Mouse (Mus musculus) forebrain, embryonic 15.5 days (tissue): ENCODE results near the gene Vsx2. TPM values are rescaled to one million over a fixed set of nuclear protein-coding genes. Genes with fewer than 3 reads are reported as not detected.
A peak's percentile ranks its signal among the peaks of the same experiment; 100 is the strongest.

ENCODE experiments used
- ATAC-seq: fragments of 200-750 bp; cut with Nextera tagmentation; replicated peaks from 2 replicates; pipeline ENCODE4 v1.8.0; 2017; ENCODE audit warnings: mild to moderate bottlenecking, moderate TSS enrichment, moderate library complexity
- H3K27ac ChIP-seq: fragments of 300-500 bp; sonication (generic); replicated peaks from 2 replicates; pipeline ENCODE4 v1.5.1; 2015; ENCODE audit warnings: mild to moderate bottlenecking, inconsistent platforms
- H3K27me3 ChIP-seq: fragments of 300-500 bp; sonication (generic); 2 replicates; pipeline ENCODE4 v1.6.1; 2015; ENCODE audit warnings: inconsistent platforms
- H3K36me3 ChIP-seq: fragments of 300-500 bp; sonication (generic); 2 replicates; pipeline ENCODE4 v1.6.1; 2015; ENCODE audit warnings: mild to moderate bottlenecking, inconsistent platforms
- H3K4me1 ChIP-seq: fragments of 300-500 bp; sonication (generic); 2 replicates; pipeline ENCODE4 v1.6.1; 2015; ENCODE audit warnings: inconsistent platforms
- H3K4me2 ChIP-seq: fragments of 300-500 bp; sonication (generic); replicated peaks from 2 replicates; pipeline ENCODE4 v1.6.1; 2015; ENCODE audit warnings: mild to moderate bottlenecking, inconsistent platforms
- H3K4me3 ChIP-seq: fragments of 300-500 bp; sonication (generic); 2 replicates; pipeline ENCODE4 v1.5.1; 2015; ENCODE audit warnings: mild to moderate bottlenecking, inconsistent platforms
- H3K9ac ChIP-seq: fragments of 300-500 bp; sonication (generic); replicated peaks from 2 replicates; pipeline ENCODE4 v1.6.1; 2015; ENCODE audit warnings: mild to moderate bottlenecking, inconsistent platforms
- H3K9me3 ChIP-seq: fragments of 300-500 bp; sonication (generic); 2 replicates; pipeline ENCODE4 v1.6.1; 2016; ENCODE audit warnings: inconsistent platforms
- WGBS: fragments of 180-500 bp; shearing (Covaris S2); methylation state at CpG from one replicate; pipeline ENCODE4 v1.1.7; 2015; ENCODE audit warnings: mixed read lengths; 5-methylcytosine and 5-hydroxymethylcytosine counted together
- polyA plus RNA-seq: library from polyadenylated mRNA; unstranded; fragments of >200 nt; fragmentation: Nextera tagmentation; extraction: Ambion mirVana; gene quantifications from 2 replicates; pipeline ENCODE4 v1.2.1, GENCODE M21; 2015

The Vsx2 gene
- polyA plus RNA-seq, 1 experiment from 2014 or later = 0.05 TPM

DNA sequence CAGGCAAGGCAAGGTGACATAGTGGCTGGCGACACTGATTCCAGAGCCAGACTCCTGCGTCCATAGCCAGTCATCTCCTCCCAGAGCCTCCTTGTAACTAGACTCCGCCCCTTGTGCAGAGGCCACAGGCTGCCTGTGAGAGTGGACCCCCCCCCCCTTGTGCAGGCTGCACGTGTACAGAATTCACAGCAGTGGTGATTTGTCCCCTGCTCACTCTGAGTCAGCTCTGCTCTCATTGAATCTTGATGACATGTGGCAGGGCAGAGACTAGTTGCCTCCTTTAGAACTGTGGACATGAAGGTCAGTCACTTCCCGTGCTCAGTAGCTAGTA lies 8.8 kb downstream of the Vsx2 start:
- 38% methylated on average over 5 of the region's 5 CpGs for WGBS
- ATAC-seq = no peak; the same call in 1 of the 2 replicates
- Histone ChIP-seq H3K9me3 (no peaks in the 10 kb centered on the region), H3K4me1 (no peaks in the 10 kb centered on the region), H3K27ac (no peak overlapping the region), H3K4me3 (no peak overlapping the region), H3K27me3 (peaks cover 15% of the 10 kb centered on the region), H3K36me3 (no peaks in the 10 kb centered on the region), H3K4me2 (no peak overlapping the region), H3K9ac (no peak overlapping the region)

GRCm38 (mm10) chr12:84581285-84581684 lies 11.7 kb downstream of the Vsx2 start:
- Histone ChIP-seq H3K27ac (no peak overlapping the region), H3K9me3 (no peaks in the 10 kb centered on the region), H3K4me2 (no peak overlapping the region), H3K4me3 (no peak overlapping the region), H3K4me1 (no peaks in the 10 kb centered on the region), H3K9ac (no peak overlapping the region), H3K27me3 (no peaks in the 10 kb centered on the region), H3K36me3 (no peaks in the 10 kb centered on the region)
- no peak for ATAC-seq
- WGBS = 92% methylated on average over 2 of the region's 2 CpGs

DNA sequence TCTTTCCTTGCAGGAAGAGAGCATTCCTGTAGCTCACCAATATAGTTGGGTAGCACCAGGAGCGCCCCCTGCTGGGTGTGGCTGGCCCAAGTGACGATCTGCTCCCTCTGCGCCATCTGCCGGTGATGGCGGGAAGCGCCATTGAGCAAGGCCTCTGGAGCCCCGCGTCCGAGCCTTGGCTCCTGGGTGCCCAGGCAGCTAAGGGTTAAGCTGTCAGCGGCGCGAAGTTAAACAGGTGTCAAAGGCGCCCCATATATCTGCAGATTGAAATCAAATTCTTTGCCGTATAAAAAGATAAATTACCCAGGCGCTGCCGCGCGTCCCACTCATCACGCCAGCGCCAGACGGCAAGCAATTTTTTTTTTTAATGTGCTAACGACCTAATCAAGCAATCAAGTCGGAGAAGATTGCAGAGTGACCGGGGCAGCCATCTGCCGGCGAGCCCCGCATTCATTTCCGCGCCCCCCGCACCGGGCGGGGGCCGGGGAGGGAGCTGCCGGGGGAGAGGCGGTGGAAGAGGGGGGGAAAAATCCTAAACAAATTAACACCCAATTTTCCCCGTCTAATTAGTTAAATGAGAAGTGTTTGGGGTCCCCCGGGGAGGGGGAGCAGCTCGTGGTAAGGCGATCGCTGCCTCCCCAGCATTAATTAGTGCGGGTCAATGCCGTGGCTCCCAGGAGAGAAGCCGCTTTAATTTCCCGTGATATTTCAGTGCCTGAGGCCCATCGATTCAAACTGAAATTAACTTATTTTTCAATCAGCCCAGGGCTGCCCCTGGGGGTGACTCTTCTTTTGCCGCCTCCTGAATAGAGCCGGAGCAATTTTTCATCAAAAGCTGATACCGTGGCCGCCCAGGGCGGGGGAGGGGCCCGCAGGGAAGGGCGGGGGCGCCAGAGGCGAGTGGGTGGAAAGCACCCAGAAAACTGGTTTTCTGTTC lies 20.5 kb downstream of the Vsx2 start:
- Histone ChIP-seq H3K4me3 (peak overlapping the region; percentile 49), H3K9me3 (no peaks in the 10 kb centered on the region), H3K27me3 (no peaks in the 10 kb centered on the region), H3K4me1 (peaks cover 11% of the 10 kb centered on the region), H3K9ac (peak overlapping the region; percentile 64), H3K36me3 (no peaks in the 10 kb centered on the region), H3K4me2 (peak overlapping the region; percentile 89), H3K27ac (peak overlapping the region; percentile 69)
- ATAC-seq = peak; percentile 75
- WGBS = under 1% methylated on average over 54 of the region's 54 CpGs

DNA sequence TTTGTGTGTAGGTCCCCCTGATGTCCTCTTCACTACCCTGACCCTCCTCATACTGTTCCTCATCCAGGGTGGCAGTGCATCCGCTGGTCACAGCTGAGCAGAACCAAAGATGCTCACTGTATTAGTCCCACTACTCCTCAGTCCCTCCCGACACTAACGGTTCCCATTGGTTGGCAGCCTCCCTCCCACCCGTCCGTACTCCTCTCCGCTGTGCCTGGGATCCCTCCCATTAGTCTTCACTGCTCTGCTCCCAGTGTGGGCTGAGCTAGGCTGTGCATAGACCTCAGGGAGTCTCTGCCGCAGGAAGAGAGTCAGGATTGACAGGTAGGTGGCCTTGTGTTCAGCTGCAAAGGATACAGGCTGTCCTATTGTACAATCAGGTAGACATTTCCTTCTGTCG lies 28.8 kb downstream of the Vsx2 start:
- ATAC-seq = no peak
- H3K36me3 ChIP-seq = peaks cover 4% of the 10 kb centered on the region; the same call in 1 of the 2 replicates
- no peaks in the 10 kb centered on the region for H3K27me3 ChIP-seq
- H3K9ac ChIP-seq = no peak overlapping the region
- H3K4me3 ChIP-seq = no peak overlapping the region
- WGBS = 23% methylated on average over 8 of the region's 8 CpGs
- no peaks in the 10 kb centered on the region for H3K9me3 ChIP-seq
- H3K27ac ChIP-seq = no peak overlapping the region
- no peaks in the 10 kb centered on the region for H3K4me1 ChIP-seq
- H3K4me2 ChIP-seq = no peak overlapping the region

- Histone ChIP-seq H3K4me3 (no peak overlapping the region), H3K27me3 (no peaks in the 10 kb centered on the region), H3K36me3 (peaks cover 4% of the 10 kb centered on the region; the same call in 1 of the 2 replicates), H3K4me1 (no peaks in the 10 kb centered on the region), H3K27ac (no peak overlapping the region), H3K9ac (no peak overlapping the region), H3K4me2 (no peak overlapping the region), H3K9me3 (no peaks in the 10 kb centered on the region)
- WGBS = 93% methylated on average over 6 of the region's 7 CpGs
- no peak for ATAC-seq
These were observed 34.4 kb downstream of the Vsx2 start for GRCm38 (mm10) chr12:84604001-84604400.

DNA sequence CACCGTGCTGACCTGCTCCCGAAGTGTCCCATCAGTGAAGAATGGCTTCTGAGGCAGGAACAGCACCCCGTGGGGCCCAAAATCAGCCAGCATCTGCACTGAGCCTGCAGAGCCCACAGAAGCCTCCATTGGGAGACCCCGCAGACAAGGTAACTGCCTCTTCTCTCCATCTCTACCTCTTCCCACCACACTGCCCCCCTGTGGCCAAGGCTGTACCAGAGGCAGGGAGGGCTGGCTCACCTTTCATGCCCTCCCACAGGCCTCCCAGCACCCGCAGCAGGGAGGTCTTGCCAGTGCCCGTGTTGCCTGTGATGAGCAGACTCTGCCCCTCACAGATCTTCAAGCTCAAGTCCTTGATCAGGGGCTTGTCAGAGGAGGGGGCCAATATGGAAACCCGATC lies 36.3 kb downstream of the Vsx2 start:
- WGBS = 77% methylated on average over 7 of the region's 7 CpGs
- no peak for ATAC-seq

DNA sequence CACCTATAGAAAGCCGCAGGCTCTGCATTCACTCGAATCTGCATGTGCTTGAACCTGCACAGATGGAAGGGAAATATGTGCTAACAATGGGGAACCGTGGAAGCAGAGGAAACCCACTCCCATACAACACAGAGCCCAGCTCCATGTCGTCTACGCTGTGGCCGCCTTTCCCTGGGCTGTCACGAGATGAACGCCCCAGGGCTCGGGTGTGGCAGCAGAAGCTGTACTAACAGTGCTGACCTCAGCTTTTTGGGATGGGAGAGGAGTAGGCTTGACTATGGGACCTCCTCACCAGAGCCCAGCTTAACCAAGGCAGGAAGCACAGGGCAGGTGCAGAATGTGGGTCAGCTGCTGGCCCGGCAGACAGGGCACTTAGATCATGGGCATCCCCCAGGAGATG lies 42.2 kb downstream of the Vsx2 start:
- Histone ChIP-seq H3K27ac (no peak overlapping the region), H3K4me2 (no peak overlapping the region), H3K4me1 (peaks cover 3% of the 10 kb centered on the region), H3K36me3 (no peaks in the 10 kb centered on the region), H3K27me3 (no peaks in the 10 kb centered on the region), H3K4me3 (no peak overlapping the region), H3K9me3 (no peaks in the 10 kb centered on the region), H3K9ac (no peak overlapping the region)
- WGBS = 90% methylated on average over 10 of the region's 10 CpGs
- no peak for ATAC-seq

More for the DNA sequence above, 36.3 kb downstream of the Vsx2 start:
- H3K27ac ChIP-seq = no peak overlapping the region
- no peak overlapping the region for H3K4me3 ChIP-seq
- no peaks in the 10 kb centered on the region for H3K4me1 ChIP-seq
- H3K9ac ChIP-seq = no peak overlapping the region
- H3K27me3 ChIP-seq = no peaks in the 10 kb centered on the region
- H3K4me2 ChIP-seq = no peak overlapping the region
- H3K9me3 ChIP-seq = no peaks in the 10 kb centered on the region
- peaks cover 4% of the 10 kb centered on the region; the same call in 1 of the 2 replicates for H3K36me3 ChIP-seq

- Histone ChIP-seq H3K9me3 (no peaks in the 10 kb centered on the region), H3K27ac (no peak overlapping the region), H3K27me3 (no peaks in the 10 kb centered on the region), H3K9ac (no peak overlapping the region), H3K4me3 (no peak overlapping the region), H3K4me2 (no peak overlapping the region), H3K4me1 (peaks cover 5% of the 10 kb centered on the region), H3K36me3 (no peaks in the 10 kb centered on the region)
- 74% methylated on average over 8 of the region's 8 CpGs for WGBS
- ATAC-seq = no peak
These were observed 43.0 kb downstream of the Vsx2 start for GRCm38 (mm10) chr12:84612518-84612917.

- H3K4me2 ChIP-seq = no peak overlapping the region
- no peak overlapping the region for H3K27ac ChIP-seq
- no peaks in the 10 kb centered on the region for H3K9me3 ChIP-seq
- H3K36me3 ChIP-seq = no peaks in the 10 kb centered on the region
- H3K4me1 ChIP-seq = peaks cover 9% of the 10 kb centered on the region
- ATAC-seq = no peak
- no peak overlapping the region for H3K9ac ChIP-seq
- no peaks in the 10 kb centered on the region for H3K27me3 ChIP-seq
- H3K4me3 ChIP-seq = no peak overlapping the region
- WGBS = 84% methylated on average over 11 of the region's 11 CpGs
These were observed 44.4 kb downstream of the Vsx2 start for GRCm38 (mm10) chr12:84614001-84614400.

GRCm38 (mm10) chr12:84614524-84614923 lies 45.0 kb downstream of the Vsx2 start:
- H3K36me3 ChIP-seq = no peaks in the 10 kb centered on the region
- ATAC-seq = no peak
- H3K27ac ChIP-seq = no peak overlapping the region
- no peaks in the 10 kb centered on the region for H3K27me3 ChIP-seq
- H3K4me2 ChIP-seq = no peak overlapping the region
- peaks cover 9% of the 10 kb centered on the region for H3K4me1 ChIP-seq
- 71% methylated on average over 7 of the region's 7 CpGs for WGBS
- H3K4me3 ChIP-seq = no peak overlapping the region
- H3K9ac ChIP-seq = no peak overlapping the region
- no peaks in the 10 kb centered on the region for H3K9me3 ChIP-seq

DNA sequence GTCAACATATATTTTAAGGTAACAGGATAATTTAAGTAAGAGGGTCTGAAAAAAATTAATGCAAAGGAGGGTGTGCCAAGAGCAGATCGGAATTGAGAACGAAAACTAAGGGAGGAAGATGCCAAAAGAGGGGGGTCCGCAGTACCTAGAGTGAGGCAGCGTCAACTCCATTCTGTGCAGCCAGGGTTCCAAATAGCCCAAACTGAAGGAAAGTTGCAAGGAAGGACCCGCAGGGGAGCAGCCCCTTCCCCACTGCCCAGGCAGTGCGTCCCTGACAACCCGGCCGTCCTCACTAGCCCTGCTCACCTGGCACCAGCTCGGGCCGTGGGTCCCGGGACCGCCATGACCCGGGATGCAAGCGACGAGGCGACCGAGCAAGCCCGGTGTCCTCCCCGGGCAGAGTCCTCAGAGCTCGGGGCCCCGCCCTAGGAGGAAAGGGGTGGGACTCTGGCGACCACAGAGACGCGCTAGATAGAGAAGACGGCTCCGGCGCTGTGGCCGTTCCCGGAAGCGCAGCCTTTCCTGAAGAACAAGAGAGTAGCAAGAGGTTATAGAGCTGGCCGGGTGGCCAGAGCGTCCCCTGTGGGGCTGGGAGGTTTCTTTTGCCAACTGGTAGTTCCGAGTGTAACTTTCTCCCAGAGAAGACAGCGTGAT lies 47.5 kb downstream of the Vsx2 start, which contains the start of gene Abcd4:
Gene Abcd4 (minus strand): TSS at position 437 of the 654 bp plus-strand sequence.
- WGBS = under 1% methylated on average over 34 of the region's 34 CpGs
- Histone ChIP-seq H3K36me3 (no peaks in the 10 kb centered on the region), H3K4me2 (peak within 1 kb of the TSS; percentile 72), H3K9ac (peak within 1 kb of the TSS; percentile 83), H3K27me3 (no peaks in the 10 kb centered on the region), H3K27ac (peak within 1 kb of the TSS; percentile 25; the same call in 1 of the 2 replicates), H3K4me3 (peak within 1 kb of the TSS; percentile 80), H3K4me1 (peaks cover 9% of the 10 kb centered on the region), H3K9me3 (no peaks in the 10 kb centered on the region)
- peak; percentile 98 for ATAC-seq

GRCm38 (mm10) chr12:84617663-84618062 lies 48.1 kb downstream of the Vsx2 start:
- ATAC-seq = peak; percentile 60
- Histone ChIP-seq H3K36me3 (no peaks in the 10 kb centered on the region), H3K9me3 (no peaks in the 10 kb centered on the region), H3K27me3 (no peaks in the 10 kb centered on the region), H3K4me2 (peak overlapping the region; percentile 72), H3K4me3 (peak overlapping the region; percentile 80), H3K4me1 (peaks cover 9% of the 10 kb centered on the region), H3K27ac (no peak overlapping the region), H3K9ac (peak overlapping the region; percentile 83)
- WGBS = 5% methylated on average over 10 of the region's 10 CpGs
